Mouse (Mus musculus): ENCODE measurements at regions not wholly inside any gene's neighbourhood (a gene's known extent, or its start where the extent isn't known, plus 50 kb on each side); places are given as distances from the start of the nearest gene placed in this dataset.

DNA sequence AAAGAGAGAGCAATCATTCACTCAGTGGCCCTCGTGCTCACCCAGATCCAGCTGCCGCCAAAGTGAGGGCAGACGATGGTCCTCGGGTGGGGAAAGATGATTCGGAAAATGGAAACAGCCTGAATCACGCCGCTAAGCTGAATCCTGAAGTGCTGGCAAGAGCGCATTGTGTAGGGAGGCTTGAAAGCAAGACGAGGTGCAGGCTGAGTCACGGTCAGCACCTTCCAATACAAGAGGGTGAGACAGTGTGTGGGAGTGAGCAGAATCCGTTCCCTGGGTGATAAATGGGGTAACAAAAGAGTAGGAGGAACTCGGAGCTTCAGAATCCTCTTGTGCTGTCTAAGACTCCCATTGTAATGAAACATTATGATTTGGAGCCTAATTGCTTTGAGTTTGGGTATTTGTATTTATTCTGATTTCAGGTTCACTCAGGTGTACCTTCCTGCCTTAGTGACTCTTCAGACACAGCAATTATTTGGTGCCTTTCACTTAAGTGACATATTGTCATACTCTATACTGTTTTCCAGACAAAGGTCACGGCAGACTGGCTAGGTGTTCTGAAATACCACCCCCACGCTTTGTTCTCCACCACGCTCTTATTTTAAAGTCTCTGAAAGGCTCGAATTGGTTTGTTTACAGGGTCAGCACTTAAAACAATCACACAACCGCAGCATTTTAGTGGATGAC lies 70.0 kb downstream of the Mbip start:
- no peaks in the 10 kb centered on the region for H3K27me3 ChIP-seq (replicated peaks; ENCODE audit: control insufficient read depth, insufficient read depth, low read length)
- no peak overlapping the region for H3K27ac ChIP-seq (ENCODE audit: low read depth, low read length)

DNA sequence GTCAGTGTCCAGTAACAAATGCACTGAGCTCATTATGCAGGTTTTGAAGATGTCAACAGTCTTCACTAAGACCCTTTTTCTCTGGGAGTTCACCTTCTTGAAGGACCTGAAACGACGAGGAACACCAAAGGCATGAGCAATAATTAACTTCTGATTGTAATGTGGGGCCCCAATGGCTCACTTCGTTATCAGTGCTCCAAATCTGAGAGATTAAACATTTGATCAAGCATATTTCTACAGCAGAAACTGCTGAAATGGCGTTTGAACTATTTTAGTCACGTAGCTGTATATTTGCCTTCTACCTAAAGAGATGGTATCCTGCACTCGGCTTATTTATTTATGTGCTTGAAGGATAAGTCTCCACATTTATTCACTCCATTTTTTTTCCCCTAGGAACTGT lies 80.6 kb downstream of the Mbip start:
- Histone ChIP-seq H3K4me1 (replicated peaks; ENCODE audit: control insufficient read depth, insufficient read depth, low read length) (no peaks in the 10 kb centered on the region), H3K27ac (ENCODE audit: low read depth, low read length) (no peak overlapping the region), H3K36me3 (ENCODE audit: control insufficient read depth, insufficient read depth, low read length) (no peaks in the 10 kb centered on the region), H3K4me3 (ENCODE audit: low read depth, low read length) (no peak overlapping the region), H3K4me2 (no peak overlapping the region), H3K27me3 (replicated peaks; ENCODE audit: control insufficient read depth, insufficient read depth, low read length) (no peaks in the 10 kb centered on the region), H3K9me3 (ENCODE audit: control insufficient read depth, low read length) (no peaks in the 10 kb centered on the region), H3K9ac (ENCODE audit: low read depth, low read length) (no peak overlapping the region)
- ATAC-seq (replicated peaks; ENCODE audit: low FRiP score) = no peak
- DNase-seq (ENCODE audit: low spot score) = no peak
- WGBS = 71% methylated on average over 6 of the region's 6 CpGs

More for the DNA sequence above, 70.0 kb downstream of the Mbip start:
- Histone ChIP-seq H3K9me3 (ENCODE audit: control insufficient read depth, low read length) (no peaks in the 10 kb centered on the region), H3K4me2 (no peak overlapping the region), H3K4me1 (replicated peaks; ENCODE audit: control insufficient read depth, insufficient read depth, low read length) (no peaks in the 10 kb centered on the region), H3K36me3 (ENCODE audit: control insufficient read depth, insufficient read depth, low read length) (no peaks in the 10 kb centered on the region), H3K9ac (ENCODE audit: low read depth, low read length) (no peak overlapping the region), H3K4me3 (ENCODE audit: low read depth, low read length) (no peak overlapping the region)
- 63% methylated on average over 17 of the region's 17 CpGs for WGBS
- DNase-seq (ENCODE audit: low spot score) = no peak
- no peak for ATAC-seq (replicated peaks; ENCODE audit: low FRiP score)

DNA sequence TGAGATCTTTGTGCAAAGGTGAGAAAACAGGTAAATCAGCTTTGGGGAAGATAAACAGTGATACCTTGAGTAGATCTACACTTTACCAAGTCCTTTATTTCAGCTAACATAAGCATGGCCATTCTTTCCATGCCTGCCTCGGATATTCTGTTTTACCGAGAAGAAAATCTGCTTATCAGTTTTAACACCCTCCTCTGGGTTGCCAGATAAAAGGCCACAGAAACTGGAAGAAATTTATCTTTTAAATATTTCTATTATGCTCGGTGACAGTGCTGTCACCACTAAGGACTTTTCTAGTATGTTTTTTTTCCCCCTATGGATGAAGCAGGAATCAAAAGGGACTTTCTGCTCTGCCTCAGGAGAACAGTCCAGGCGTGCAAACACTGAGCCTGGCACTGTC lies 84.2 kb downstream of the Mbip start:
- Histone ChIP-seq H3K4me3 (ENCODE audit: low read depth, low read length) (no peak overlapping the region), H3K27ac (ENCODE audit: low read depth, low read length) (no peak overlapping the region), H3K4me1 (replicated peaks; ENCODE audit: control insufficient read depth, insufficient read depth, low read length) (no peaks in the 10 kb centered on the region), H3K9ac (ENCODE audit: low read depth, low read length) (no peak overlapping the region), H3K4me2 (no peak overlapping the region), H3K27me3 (replicated peaks; ENCODE audit: control insufficient read depth, insufficient read depth, low read length) (no peaks in the 10 kb centered on the region), H3K36me3 (ENCODE audit: control insufficient read depth, insufficient read depth, low read length) (no peaks in the 10 kb centered on the region), H3K9me3 (ENCODE audit: control insufficient read depth, low read length) (no peaks in the 10 kb centered on the region)
- DNase-seq (ENCODE audit: low spot score) (no peak), ATAC-seq (replicated peaks; ENCODE audit: low FRiP score) (no peak)
- WGBS = 35% methylated on average over 4 of the region's 4 CpGs

DNA sequence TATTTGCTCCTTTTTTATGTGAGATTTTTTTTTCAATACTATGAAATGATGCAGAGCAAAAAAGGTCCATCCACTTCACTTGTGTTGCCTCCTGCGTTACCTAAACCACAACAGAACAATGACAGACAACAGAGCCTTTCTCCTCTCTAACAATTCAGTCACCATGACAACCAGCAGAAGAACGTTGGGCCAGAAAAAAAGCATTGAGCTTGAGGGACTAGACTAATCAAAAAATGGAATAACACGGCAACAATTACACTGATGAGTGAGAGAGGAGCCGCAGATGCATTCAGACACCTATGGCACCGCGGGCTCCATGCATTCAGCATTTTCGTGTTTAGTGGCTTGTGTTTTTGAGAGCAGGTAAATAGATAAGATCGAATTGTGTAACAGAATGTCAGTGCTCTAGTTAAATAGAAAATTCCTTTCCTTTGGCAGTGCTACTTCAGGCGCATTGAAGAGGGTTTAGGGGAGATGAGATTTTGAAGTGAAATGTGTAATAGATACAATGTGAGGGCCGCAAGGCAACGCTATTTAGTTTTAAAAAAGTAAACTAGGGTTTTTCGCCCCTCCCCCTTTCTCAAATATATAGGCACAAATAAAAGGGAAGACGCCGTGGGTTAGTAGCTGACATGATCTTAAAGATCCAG lies 87.2 kb downstream of the Mbip start:
- WGBS = 77% methylated on average over 14 of the region's 14 CpGs
- H3K27ac ChIP-seq (ENCODE audit: low read depth, low read length) = no peak overlapping the region
- H3K4me3 ChIP-seq (ENCODE audit: low read depth, low read length) = no peak overlapping the region
- no peak overlapping the region for H3K9ac ChIP-seq (ENCODE audit: low read depth, low read length)
- no peaks in the 10 kb centered on the region for H3K4me1 ChIP-seq (replicated peaks; ENCODE audit: control insufficient read depth, insufficient read depth, low read length)
- no peaks in the 10 kb centered on the region; the same call in 1 of the 2 replicates for H3K27me3 ChIP-seq (replicated peaks; ENCODE audit: control insufficient read depth, insufficient read depth, low read length)
- DNase-seq (ENCODE audit: low spot score) (no peak), ATAC-seq (replicated peaks; ENCODE audit: low FRiP score) (no peak)
- H3K4me2 ChIP-seq = no peak overlapping the region
- no peaks in the 10 kb centered on the region for H3K9me3 ChIP-seq (ENCODE audit: control insufficient read depth, low read length)
- no peaks in the 10 kb centered on the region for H3K36me3 ChIP-seq (ENCODE audit: control insufficient read depth, insufficient read depth, low read length)

DNA sequence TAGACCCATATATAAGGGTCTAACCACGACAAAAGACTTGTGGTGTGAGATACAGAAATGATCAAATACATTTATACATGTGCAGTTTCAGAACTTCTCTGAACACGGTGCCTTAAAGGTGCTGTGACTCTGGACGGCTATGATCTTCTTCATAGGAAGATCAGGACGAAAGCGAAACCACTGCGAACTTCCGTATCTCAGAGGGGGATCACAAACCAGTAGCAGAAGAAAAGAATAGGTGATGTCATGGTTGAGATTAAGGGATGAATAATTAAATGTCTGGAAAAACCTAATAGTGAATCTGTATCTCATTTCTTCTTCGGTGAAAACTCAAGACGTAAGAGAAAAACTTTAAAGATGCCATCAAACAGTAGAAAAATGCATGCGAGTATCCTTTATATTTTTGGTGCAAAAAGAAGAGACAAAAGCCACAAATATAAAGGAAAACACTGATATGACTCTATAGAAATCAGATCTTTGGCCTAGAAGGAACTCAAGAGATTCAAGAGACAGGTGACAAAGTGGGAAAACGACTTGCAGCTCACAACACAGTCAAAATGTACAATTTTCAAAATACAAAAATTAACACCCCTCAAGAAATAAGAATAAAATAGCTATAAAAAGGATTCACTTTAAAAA lies 89.3 kb downstream of the Mbip start:
- ATAC-seq (replicated peaks; ENCODE audit: low FRiP score) = no peak

DNA sequence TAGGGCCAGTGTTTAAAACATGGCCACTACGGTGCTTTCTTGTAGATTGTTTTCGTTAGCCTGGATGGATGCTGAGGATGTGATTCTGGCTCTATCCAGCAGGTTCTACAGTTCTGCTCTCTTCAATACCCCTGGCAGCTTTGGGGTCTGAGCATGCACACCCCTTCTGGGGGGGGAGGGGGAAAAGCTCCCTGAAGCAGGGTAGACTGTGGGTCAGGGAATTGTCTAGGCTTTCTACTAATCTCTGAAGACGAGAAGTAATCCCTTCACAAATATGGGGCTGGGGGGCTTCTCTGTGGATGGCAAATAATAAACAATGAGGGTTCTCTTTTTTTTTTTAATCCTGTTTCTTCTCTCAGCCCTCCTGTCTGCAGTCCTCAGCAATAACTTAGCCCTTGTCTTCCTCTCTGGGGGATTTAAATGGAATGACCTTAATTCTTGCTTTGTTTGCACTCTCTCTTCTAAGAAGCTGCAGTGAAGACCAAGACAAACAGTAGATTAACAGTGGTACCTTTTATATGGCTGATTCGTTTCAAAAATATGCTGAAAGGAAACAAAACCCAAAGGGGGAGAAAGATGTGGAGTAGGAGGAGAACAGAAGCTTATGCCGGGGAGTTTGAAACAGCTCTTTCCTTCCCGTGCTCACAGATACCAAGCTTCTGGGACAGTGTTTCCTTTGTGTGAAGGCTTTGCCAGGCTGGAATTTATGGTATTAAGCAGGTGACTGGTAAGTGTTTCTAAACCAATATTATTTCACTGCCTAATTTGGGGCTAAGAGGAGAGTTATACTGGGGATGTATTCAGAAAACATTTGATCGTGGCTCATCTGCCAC lies 92.9 kb downstream of the Mbip start:
- 60% methylated on average over 7 of the region's 7 CpGs for WGBS
- no peak overlapping the region for H3K4me3 ChIP-seq (ENCODE audit: low read depth, low read length)
- DNase-seq (ENCODE audit: low spot score) = no peak

More for the DNA sequence above, 89.3 kb downstream of the Mbip start:
- no peak overlapping the region for H3K4me2 ChIP-seq
- H3K27me3 ChIP-seq (replicated peaks; ENCODE audit: control insufficient read depth, insufficient read depth, low read length) = no peaks in the 10 kb centered on the region; the same call in 1 of the 2 replicates
- H3K4me1 ChIP-seq (replicated peaks; ENCODE audit: control insufficient read depth, insufficient read depth, low read length) = no peaks in the 10 kb centered on the region
- no peak overlapping the region for H3K4me3 ChIP-seq (ENCODE audit: low read depth, low read length)
- no peak overlapping the region for H3K27ac ChIP-seq (ENCODE audit: low read depth, low read length)
- H3K9me3 ChIP-seq (ENCODE audit: control insufficient read depth, low read length) = no peaks in the 10 kb centered on the region
- WGBS = 84% methylated on average over 11 of the region's 11 CpGs
- no peak overlapping the region for H3K9ac ChIP-seq (ENCODE audit: low read depth, low read length)
- H3K36me3 ChIP-seq (ENCODE audit: control insufficient read depth, insufficient read depth, low read length) = no peaks in the 10 kb centered on the region
- no peak for DNase-seq (ENCODE audit: low spot score)

DNA sequence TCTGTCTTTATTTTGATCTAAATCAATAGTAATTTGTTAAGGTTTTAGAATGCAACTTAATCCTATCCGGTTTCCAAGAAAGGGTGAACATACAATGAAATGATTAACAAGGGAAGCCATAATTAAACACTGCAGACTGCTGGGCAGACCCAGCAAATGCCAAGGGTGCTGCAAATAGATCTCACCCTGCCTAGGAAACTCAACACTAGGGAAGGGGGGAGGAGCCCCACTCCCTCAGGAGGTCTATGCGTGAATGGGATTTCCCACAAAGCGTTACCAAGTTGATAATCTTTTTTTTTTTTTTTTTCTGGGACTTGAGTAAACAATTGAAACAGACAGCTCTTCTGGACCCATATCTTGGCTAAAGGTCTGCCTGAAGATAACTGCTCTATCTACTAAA lies 95.4 kb downstream of the Mbip start:
- 29% methylated on average over 3 of the region's 3 CpGs for WGBS
- no peaks in the 10 kb centered on the region for H3K9me3 ChIP-seq (ENCODE audit: control insufficient read depth, low read length)
- H3K4me1 ChIP-seq (replicated peaks; ENCODE audit: control insufficient read depth, insufficient read depth, low read length) = no peaks in the 10 kb centered on the region
- no peaks in the 10 kb centered on the region for H3K36me3 ChIP-seq (ENCODE audit: control insufficient read depth, insufficient read depth, low read length)
- H3K27ac ChIP-seq (ENCODE audit: low read depth, low read length) = no peak overlapping the region
- no peak overlapping the region for H3K9ac ChIP-seq (ENCODE audit: low read depth, low read length)
- DNase-seq (ENCODE audit: low spot score) (no peak), ATAC-seq (replicated peaks; ENCODE audit: low FRiP score) (no peak)
- H3K4me3 ChIP-seq (ENCODE audit: low read depth, low read length) = no peak overlapping the region
- H3K4me2 ChIP-seq = no peak overlapping the region
- H3K27me3 ChIP-seq (replicated peaks; ENCODE audit: control insufficient read depth, insufficient read depth, low read length) = peaks cover 2% of the 10 kb centered on the region; the same call in 1 of the 2 replicates

More for the DNA sequence above, 92.9 kb downstream of the Mbip start:
- H3K4me1 ChIP-seq (replicated peaks; ENCODE audit: control insufficient read depth, insufficient read depth, low read length) = no peaks in the 10 kb centered on the region
- no peak overlapping the region for H3K9ac ChIP-seq (ENCODE audit: low read depth, low read length)
- H3K4me2 ChIP-seq = no peak overlapping the region
- H3K27me3 ChIP-seq (replicated peaks; ENCODE audit: control insufficient read depth, insufficient read depth, low read length) = no peaks in the 10 kb centered on the region; the same call in 1 of the 2 replicates
- no peak overlapping the region for H3K27ac ChIP-seq (ENCODE audit: low read depth, low read length)
- H3K9me3 ChIP-seq (ENCODE audit: control insufficient read depth, low read length) = no peaks in the 10 kb centered on the region
- H3K36me3 ChIP-seq (ENCODE audit: control insufficient read depth, insufficient read depth, low read length) = no peaks in the 10 kb centered on the region
- ATAC-seq (replicated peaks; ENCODE audit: low FRiP score) = no peak

DNA sequence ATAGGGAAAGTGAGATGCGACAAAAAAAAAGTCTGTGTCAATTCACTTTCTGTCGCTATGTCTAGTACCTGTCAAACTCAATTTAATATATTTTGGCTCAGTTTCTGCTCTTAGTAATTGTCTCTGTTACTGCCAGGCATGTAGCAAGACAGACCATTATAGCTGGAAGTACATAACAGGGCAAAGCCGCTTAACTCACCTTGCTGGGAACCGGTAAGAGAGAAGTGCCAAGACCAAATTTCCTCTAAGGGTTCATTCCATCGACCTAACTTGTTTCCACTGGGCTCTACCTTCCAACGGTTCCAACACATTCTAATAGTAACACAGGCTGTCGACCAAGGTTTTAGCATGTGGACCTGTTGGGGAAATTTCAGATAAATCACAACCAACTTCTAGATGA lies 99.3 kb downstream of the Mbip start:
- Histone ChIP-seq H3K4me3 (ENCODE audit: low read depth, low read length) (no peak overlapping the region), H3K27ac (ENCODE audit: low read depth, low read length) (no peak overlapping the region), H3K9me3 (ENCODE audit: control insufficient read depth, low read length) (no peaks in the 10 kb centered on the region), H3K4me2 (no peak overlapping the region), H3K27me3 (replicated peaks; ENCODE audit: control insufficient read depth, insufficient read depth, low read length) (0 out of 2 replicates have a peak, but pooled peaks cover 2% of the 10 kb centered on the region), H3K4me1 (replicated peaks; ENCODE audit: control insufficient read depth, insufficient read depth, low read length) (no peaks in the 10 kb centered on the region), H3K9ac (ENCODE audit: low read depth, low read length) (no peak overlapping the region), H3K36me3 (ENCODE audit: control insufficient read depth, insufficient read depth, low read length) (no peaks in the 10 kb centered on the region)
- no peak for ATAC-seq (replicated peaks; ENCODE audit: low FRiP score)
- no peak for DNase-seq (ENCODE audit: low spot score)
- WGBS = 88% methylated on average over 7 of the region's 7 CpGs

Data from liver, embryonic 11.5 days (tissue).